In genomic region chr2:164184145-164184719, GRCm38 (mm10) we compare ENCODE assay signal across 22 mouse cellular contexts. TPM values are rescaled to one million over a fixed set of nuclear protein-coding genes. Genes with fewer than 3 reads are reported as not detected.
DNase-seq lines count a peak whose midpoint lies in the region; ATAC-seq and TF ChIP-seq lines count a peak whose summit lies in the region.
"Had no signal": no experiment of that assay in that cellular context is flagged by ENCODE, and none has a peak within 500 bp of the region (broad histone marks: within the 10 kb centered on the region; RNA-seq: fewer than 3 reads in every experiment).

No protein-coding gene starts in this region.

- TF ChIP-seq CTCF in brain, embryonic 14.5 days (IDR thresholded peaks at IDR 0.05; ENCODE audit: borderline replicate concordance, extremely low read depth, insufficient read depth, insufficient read length), result no peak

- no peak overlapping the region for H3K27ac ChIP-seq in forebrain, embryonic 14.5 days (ENCODE audit: low read depth, low read length)
- no peak overlapping the region for H3K27ac ChIP-seq in forebrain, embryonic 16.5 days (ENCODE audit: low read length)
- 0 out of 2 replicates have a peak overlapping the region, but pooled peaks have one; percentile 23 for H3K27ac ChIP-seq in midbrain, embryonic 10.5 days (replicated peaks)
- H3K27ac ChIP-seq in midbrain, embryonic 13.5 days, result no peak overlapping the region
- H3K27ac ChIP-seq: embryonic facial prominence, embryonic 13.5 days; forebrain, embryonic 12.5 days; heart, adult 2 months; layer of hippocampus, adult 2 months; limb, embryonic 12.5 days; midbrain, embryonic 12.5 days had no signal

- H3K36me3 ChIP-seq in forebrain, embryonic 14.5 days (ENCODE audit: control insufficient read depth, insufficient read depth, low read length), result no peaks in the 10 kb centered on the region
- H3K36me3 ChIP-seq in forebrain, embryonic 16.5 days (ENCODE audit: control insufficient read depth, insufficient read depth), result no peaks in the 10 kb centered on the region
- no peaks in the 10 kb centered on the region for H3K36me3 ChIP-seq in midbrain, embryonic 10.5 days
- H3K36me3 ChIP-seq in midbrain, embryonic 13.5 days, result no peaks in the 10 kb centered on the region
- H3K36me3 ChIP-seq: embryonic facial prominence, embryonic 13.5 days; forebrain, embryonic 12.5 days; limb, embryonic 12.5 days; midbrain, embryonic 12.5 days had no signal

- WGBS in forebrain, embryonic 14.5 days, result 29% methylated on average over 9 of the region's 9 CpGs
- 37% methylated on average over 9 of the region's 9 CpGs for WGBS in forebrain, embryonic 16.5 days
- 42% methylated on average over 9 of the region's 9 CpGs for WGBS in midbrain, embryonic 10.5 days
- 42% methylated on average over 9 of the region's 9 CpGs for WGBS in midbrain, embryonic 13.5 days

- H3K9ac ChIP-seq in forebrain, embryonic 14.5 days (ENCODE audit: low read length), result no peak overlapping the region
- no peak overlapping the region for H3K9ac ChIP-seq in forebrain, embryonic 16.5 days (replicated peaks; ENCODE audit: low read depth, low read length)
- no peak overlapping the region for H3K9ac ChIP-seq in midbrain, embryonic 13.5 days (replicated peaks)
- H3K9ac ChIP-seq: embryonic facial prominence, embryonic 13.5 days; forebrain, embryonic 12.5 days; limb, embryonic 12.5 days; midbrain, embryonic 12.5 days had no signal

- no peaks in the 10 kb centered on the region for H3K9me3 ChIP-seq in forebrain, embryonic 14.5 days (replicated peaks; ENCODE audit: control insufficient read depth, low read length)
- H3K9me3 ChIP-seq in forebrain, embryonic 16.5 days (ENCODE audit: control insufficient read depth, low read length), result no peaks in the 10 kb centered on the region
- H3K9me3 ChIP-seq in midbrain, embryonic 10.5 days (replicated peaks), result no peaks in the 10 kb centered on the region
- H3K9me3 ChIP-seq in midbrain, embryonic 13.5 days, result no peaks in the 10 kb centered on the region
- H3K9me3 ChIP-seq: embryonic facial prominence, embryonic 13.5 days; forebrain, embryonic 12.5 days; limb, embryonic 12.5 days; midbrain, embryonic 12.5 days had no signal

- H3K27me3 ChIP-seq in forebrain, embryonic 14.5 days (replicated peaks; ENCODE audit: control insufficient read depth, insufficient read depth, low read length), result no peaks in the 10 kb centered on the region
- H3K27me3 ChIP-seq in forebrain, embryonic 16.5 days (replicated peaks; ENCODE audit: control insufficient read depth, insufficient read depth, low read length), result no peaks in the 10 kb centered on the region
- H3K27me3 ChIP-seq in midbrain, embryonic 10.5 days (ENCODE audit: low read depth, poor library complexity, severe bottlenecking), result peaks cover 10% of the 10 kb centered on the region; the same call in 1 of the 2 replicates
- H3K27me3 ChIP-seq in midbrain, embryonic 13.5 days, result no peaks in the 10 kb centered on the region

- DNase-seq in forebrain, embryonic 14.5 days (ENCODE audit: low spot score), result peak; percentile 17
- no peak for DNase-seq in midbrain, embryonic 10.5 days (ENCODE audit: low spot score)
- peak; percentile 27 for DNase-seq in brain, embryonic 14.5 days (ENCODE audit: low read depth)
- peak; percentile 30 for DNase-seq in naive thymus-derived CD4-positive, alpha-beta T cell, adult 2 months (ENCODE audit: low read depth)
- DNase-seq in retina, postnatal 1 day, result no peak
- no peak for DNase-seq in kidney, adult 8-10 months
- DNase-seq: cerebellum, postnatal 25 days; heart, adult 2 months; heart, postnatal 10 days had no signal

- H3K4me2 ChIP-seq in forebrain, embryonic 14.5 days (ENCODE audit: low read length), result no peak overlapping the region
- H3K4me2 ChIP-seq in forebrain, embryonic 16.5 days (ENCODE audit: low read length), result no peak overlapping the region
- no peak overlapping the region for H3K4me2 ChIP-seq in midbrain, embryonic 13.5 days (replicated peaks)
- H3K4me2 ChIP-seq: embryonic facial prominence, embryonic 13.5 days; forebrain, embryonic 12.5 days; limb, embryonic 12.5 days; midbrain, embryonic 12.5 days had no signal

- no peaks in the 10 kb centered on the region for H3K4me1 ChIP-seq in forebrain, embryonic 14.5 days (ENCODE audit: control insufficient read depth, insufficient read depth, low read length)
- peaks cover 2% of the 10 kb centered on the region; the same call in 1 of the 2 replicates for H3K4me1 ChIP-seq in forebrain, embryonic 16.5 days (replicated peaks; ENCODE audit: control insufficient read depth, insufficient read depth, low read length)
- peaks cover 9% of the 10 kb centered on the region for H3K4me1 ChIP-seq in midbrain, embryonic 10.5 days
- H3K4me1 ChIP-seq in midbrain, embryonic 13.5 days (replicated peaks), result peaks cover 5% of the 10 kb centered on the region; the same call in 1 of the 2 replicates

- H3K4me3 ChIP-seq in forebrain, embryonic 14.5 days (ENCODE audit: low read depth, low read length), result no peak overlapping the region
- no peak overlapping the region for H3K4me3 ChIP-seq in forebrain, embryonic 16.5 days (replicated peaks; ENCODE audit: low read length)
- H3K4me3 ChIP-seq in midbrain, embryonic 10.5 days, result no peak overlapping the region
- H3K4me3 ChIP-seq in midbrain, embryonic 13.5 days (replicated peaks), result no peak overlapping the region
- H3K4me3 ChIP-seq: embryonic facial prominence, embryonic 13.5 days; forebrain, embryonic 12.5 days; heart, adult 2 months; layer of hippocampus, adult 2 months; limb, embryonic 12.5 days; midbrain, embryonic 12.5 days had no signal

- no peak for TF ChIP-seq POLR2A in brain, embryonic 14.5 days (IDR thresholded peaks at IDR 0.05; ENCODE audit: borderline replicate concordance, extremely low read depth, insufficient read depth, insufficient read length, poor library complexity, severe bottlenecking)

- ATAC-seq in forebrain, embryonic 14.5 days, result no peak
- ATAC-seq in forebrain, embryonic 16.5 days, result no peak
- ATAC-seq in midbrain, embryonic 13.5 days, result no peak
- ATAC-seq: hindbrain, embryonic 16.5 days had no signal

RNA-seq across cellular contexts. Expression of gene Wfdc5, which starts 1.7 kb away (rescaled TPM):
- not detected in 2 replicates for polyA plus RNA-seq in forebrain, embryonic 14.5 days (2014; fragmentation: Nextera tagmentation; extraction: Ambion mirVana)
- not detected in 2 replicates for polyA plus RNA-seq in forebrain, embryonic 16.5 days (2015; fragmentation: Nextera tagmentation; extraction: Ambion mirVana)
- polyA plus RNA-seq in midbrain, embryonic 10.5 days (2016; fragmentation: Nextera tagmentation; extraction: Ambion mirVana), result not detected in 2 replicates
- not detected in 2 replicates for polyA plus RNA-seq in midbrain, embryonic 13.5 days (2015; fragmentation: Nextera tagmentation; extraction: Ambion mirVana)
- not detected in 2 replicates for polyA plus RNA-seq in brain, embryonic 14.5 days (2012; rRNA removed)
- polyA plus RNA-seq: C2C12; embryonic facial prominence, embryonic 13.5 days; forebrain, embryonic 12.5 days; heart, adult 2 months; hindbrain, embryonic 16.5 days; kidney, embryonic 14.5 days; limb, embryonic 12.5 days; liver, embryonic 16.5 days; midbrain, embryonic 12.5 days; spleen, adult 2 months had no signal

RNA-seq across cellular contexts. Expression of gene Wfdc12, which starts 6.2 kb away (rescaled TPM):
- polyA plus RNA-seq in forebrain, embryonic 14.5 days (2014; fragmentation: Nextera tagmentation; extraction: Ambion mirVana), result not detected in 2 replicates
- not detected in 2 replicates for polyA plus RNA-seq in forebrain, embryonic 16.5 days (2015; fragmentation: Nextera tagmentation; extraction: Ambion mirVana)
- polyA plus RNA-seq in midbrain, embryonic 10.5 days (2016; fragmentation: Nextera tagmentation; extraction: Ambion mirVana), result not detected in 2 replicates
- not detected in 2 replicates for polyA plus RNA-seq in midbrain, embryonic 13.5 days (2015; fragmentation: Nextera tagmentation; extraction: Ambion mirVana)
- not detected in 2 replicates for polyA plus RNA-seq in brain, embryonic 14.5 days (2012; rRNA removed)
- polyA plus RNA-seq: C2C12; embryonic facial prominence, embryonic 13.5 days; forebrain, embryonic 12.5 days; heart, adult 2 months; hindbrain, embryonic 16.5 days; kidney, embryonic 14.5 days; limb, embryonic 12.5 days; liver, embryonic 16.5 days; midbrain, embryonic 12.5 days; spleen, adult 2 months had no signal

RNA-seq across cellular contexts. Expression of gene Kcns1, which starts 13.3 kb away (rescaled TPM):
- polyA plus RNA-seq in forebrain, embryonic 14.5 days (2014; fragmentation: Nextera tagmentation; extraction: Ambion mirVana), result 0.27 and 0.77 TPM in 2 replicates
- polyA plus RNA-seq in forebrain, embryonic 16.5 days (2015; fragmentation: Nextera tagmentation; extraction: Ambion mirVana), result 1.1 and 1.3 TPM in 2 replicates
- polyA plus RNA-seq in midbrain, embryonic 10.5 days (2016; fragmentation: Nextera tagmentation; extraction: Ambion mirVana), result 0.06 TPM in 1 of 2 replicates, not detected in the other
- polyA plus RNA-seq in midbrain, embryonic 13.5 days (2015; fragmentation: Nextera tagmentation; extraction: Ambion mirVana), result 0.16 and 0.23 TPM in 2 replicates
- 0.83 and 1.5 TPM in 2 replicates for polyA plus RNA-seq in brain, embryonic 14.5 days (2012; rRNA removed)
- polyA plus RNA-seq: C2C12; kidney, embryonic 14.5 days; liver, embryonic 16.5 days had no signal

RNA-seq across cellular contexts. Expression of gene Wfdc15a, which starts 15.7 kb away (rescaled TPM):
- not detected in 2 replicates for polyA plus RNA-seq in forebrain, embryonic 14.5 days (2014; fragmentation: Nextera tagmentation; extraction: Ambion mirVana)
- polyA plus RNA-seq in forebrain, embryonic 16.5 days (2015; fragmentation: Nextera tagmentation; extraction: Ambion mirVana), result not detected in 2 replicates
- polyA plus RNA-seq in midbrain, embryonic 10.5 days (2016; fragmentation: Nextera tagmentation; extraction: Ambion mirVana), result not detected in 2 replicates
- polyA plus RNA-seq in midbrain, embryonic 13.5 days (2015; fragmentation: Nextera tagmentation; extraction: Ambion mirVana), result not detected in 2 replicates
- polyA plus RNA-seq in brain, embryonic 14.5 days (2012; rRNA removed), result not detected in 2 replicates
- polyA plus RNA-seq: embryonic facial prominence, embryonic 13.5 days; forebrain, embryonic 12.5 days; heart, adult 2 months; hindbrain, embryonic 16.5 days; kidney, embryonic 14.5 days; limb, embryonic 12.5 days; liver, embryonic 16.5 days; midbrain, embryonic 12.5 days; spleen, adult 2 months; urinary bladder, adult 2 months had no signal

RNA-seq across cellular contexts. Expression of gene Wfdc15b, which starts 37.2 kb away (rescaled TPM):
- polyA plus RNA-seq in forebrain, embryonic 14.5 days (2014; fragmentation: Nextera tagmentation; extraction: Ambion mirVana), result not detected in 2 replicates
- not detected in 2 replicates for polyA plus RNA-seq in forebrain, embryonic 16.5 days (2015; fragmentation: Nextera tagmentation; extraction: Ambion mirVana)
- not detected in 2 replicates for polyA plus RNA-seq in midbrain, embryonic 10.5 days (2016; fragmentation: Nextera tagmentation; extraction: Ambion mirVana)
- not detected in 2 replicates for polyA plus RNA-seq in midbrain, embryonic 13.5 days (2015; fragmentation: Nextera tagmentation; extraction: Ambion mirVana)
- polyA plus RNA-seq in brain, embryonic 14.5 days (2012; rRNA removed), result not detected in 2 replicates
- polyA plus RNA-seq: C2C12; embryonic facial prominence, embryonic 13.5 days; forebrain, embryonic 12.5 days; heart, adult 2 months; hindbrain, embryonic 16.5 days; limb, embryonic 12.5 days; midbrain, embryonic 12.5 days had no signal

Comparison
In these comparisons a context has a peak if more than half of its experiments do, and no peak if none do; other contexts are left out.
1. DNase-seq: peak in forebrain, embryonic 14.5 days (single experiment), brain, embryonic 14.5 days (single experiment) and naive thymus-derived CD4-positive, alpha-beta T cell, adult 2 months (single experiment); none in midbrain, embryonic 10.5 days (single experiment), retina, postnatal 1 day (single experiment) and kidney, adult 8-10 months (0 of 2).